Mouse (Mus musculus) central nervous system, embryonic 18 days (tissue): Measurements from ENCODE around the gene Ctbs. TPM values are rescaled to one million over a fixed set of nuclear protein-coding genes. Genes with fewer than 3 reads are reported as not detected.

ENCODE experiments used
- polyA plus RNA-seq: library from polyadenylated mRNA; depleted of rRNA; stranded (reverse); fragments of >200 nt; gene quantifications from 2 replicates; pipeline ENCODE4 v1.2.3, GENCODE M21; 2012; rRNA removed

The Ctbs gene
- 2.2 and 2.7 TPM in 2 replicates for polyA plus RNA-seq

GRCm38 (mm10) chr3:146449745-146450250 is at the start of gene Ctbs:
Gene Ctbs (plus strand): TSS chr3:146449795.

GRCm38 (mm10) chr3:146404311-146405201 is 45.0 kb upstream of the Ctbs start, which contains the start of gene Ssx2ip:
Gene Ssx2ip (plus strand): TSS chr3:146404642.

GRCm38 (mm10) chr3:146499431-146500002 is 49.9 kb downstream of the Ctbs start, which contains the start of the genes Spata1 and Gng5:
Gene Spata1 (minus strand): TSS chr3:146499753.
Gene Gng5 (plus strand): TSS chr3:146499807.

Other genes starting within 250 kb of the Ctbs start
- 0.75 and 0.83 TPM in 2 replicates for gene Lpar3, start 228.8 kb upstream of the Ctbs start, polyA plus RNA-seq
- gene Ssx2ip, start 45.2 kb upstream of the Ctbs start, polyA plus RNA-seq, result 16.3 TPM in 2 replicates
- gene Spata1, start 50.0 kb downstream of the Ctbs start, polyA plus RNA-seq, result 7.2 and 9.1 TPM in 2 replicates
- gene Gng5, start 50.0 kb downstream of the Ctbs start, polyA plus RNA-seq, result 125 and 148 TPM in 2 replicates
- 32.8 and 34.0 TPM in 2 replicates for gene Rpf1, start 71.6 kb downstream of the Ctbs start, polyA plus RNA-seq
- 0.07 and 0.17 TPM in 2 replicates for gene Uox, start 120.6 kb downstream of the Ctbs start, polyA plus RNA-seq
- gene Dnase2b, start 165.8 kb downstream of the Ctbs start, polyA plus RNA-seq, result not detected in 2 replicates
- not detected in 2 replicates for gene 4930503B20Rik, start 201.5 kb downstream of the Ctbs start, polyA plus RNA-seq
- 0.23 and 0.30 TPM in 2 replicates for gene Samd13, start 235.8 kb downstream of the Ctbs start, polyA plus RNA-seq